In the genomic region with DNA sequence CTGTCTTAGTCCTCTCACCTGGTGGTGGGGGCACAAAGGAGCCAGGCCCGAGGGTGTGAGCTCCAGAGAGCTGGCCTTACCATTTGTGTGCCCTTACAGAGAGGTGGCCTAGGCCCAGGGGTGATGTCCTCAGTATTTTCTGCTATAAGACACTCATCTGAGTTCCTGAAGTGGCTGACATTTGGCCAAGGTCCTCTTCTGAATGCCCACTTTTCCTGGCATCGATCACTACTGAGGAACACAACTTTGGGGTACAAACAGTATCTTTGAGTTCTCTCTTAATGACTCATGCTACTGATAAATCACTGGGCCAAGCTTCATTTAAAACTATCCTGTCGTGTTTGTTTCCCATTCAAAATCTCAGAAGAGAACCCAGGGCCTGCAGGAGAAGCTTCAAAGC, we compare ENCODE assay signal across 20 mouse cellular contexts. TPM values are rescaled to one million over a fixed set of nuclear protein-coding genes. Genes with fewer than 3 reads are reported as not detected.
"Had no signal": no experiment of that assay in that cellular context is flagged by ENCODE, and none has a peak within 500 bp of the region (broad histone marks: within the 10 kb centered on the region; RNA-seq: fewer than 3 reads in every experiment).

No protein-coding gene starts in this region.

- DNase-seq: cerebellum, postnatal 10 days; cerebellum, postnatal 14 days; cerebellum, postnatal 25 days; cerebellum, postnatal 36 days; embryo, embryonic 11 days; forebrain, postnatal 0 days; gastrocnemius, adult 2 months; gastrocnemius, postnatal 10 days; gastrocnemius, postnatal 14 days; gastrocnemius, postnatal 25 days; gastrocnemius, postnatal 36 days; heart, adult 11 months; heart, adult 18-20 months; heart, adult 2 months had no signal

RNA-seq across cellular contexts. Expression of gene Cd80, which starts 37.2 kb away (rescaled TPM):
- total RNA-seq: granulocyte monocyte progenitor cell, adult 5-6 weeks had no signal
- polyA plus RNA-seq: erythroblast, embryonic 14.5 days had no signal

RNA-seq across cellular contexts. Expression of gene Pla1a, which starts 59.6 kb away (rescaled TPM):
- total RNA-seq: common myeloid progenitor, adult 5-6 weeks; granulocyte monocyte progenitor cell, adult 5-6 weeks had no signal
- polyA plus RNA-seq: embryonic facial prominence, embryonic 10.5 days; embryonic facial prominence, embryonic 11.5 days; erythroblast, embryonic 14.5 days; forebrain, embryonic 10.5 days had no signal
